Mouse (Mus musculus) kidney, embryonic 14.5 days (tissue): ENCODE measurements at regions not wholly inside any gene's neighbourhood (a gene's known extent, or its start where the extent isn't known, plus 50 kb on each side); places are given as distances from the start of the nearest gene placed in this dataset.
A peak's percentile ranks its signal among the peaks of the same experiment; 100 is the strongest.

ENCODE experiments used
- ATAC-seq: fragments of 200-750 bp; cut with Nextera tagmentation; 2 replicates; pipeline ENCODE4 v1.8.0; 2017; ENCODE audit warnings: moderate number of reproducible peaks, mild to moderate bottlenecking, moderate TSS enrichment, moderate library complexity; ENCODE audit not compliant: low FRiP score, low TSS enrichment
- H3K27ac ChIP-seq: fragments of 300-500 bp; sonication (generic); 2 replicates; pipeline ENCODE4 v1.5.1; 2014; ENCODE audit warnings: low read depth, mild to moderate bottlenecking, low read length, moderate library complexity, mixed read lengths
- H3K27me3 ChIP-seq: fragments of 300-500 bp; sonication (generic); 2 replicates; pipeline ENCODE4 v1.6.1; 2014; ENCODE audit warnings: mild to moderate bottlenecking, low read length; ENCODE audit not compliant: control insufficient read depth, insufficient read depth
- H3K36me3 ChIP-seq: fragments of 300-500 bp; sonication (generic); 2 replicates; pipeline ENCODE4 v1.6.1; 2014; ENCODE audit warnings: low read length, mixed read lengths; ENCODE audit not compliant: control insufficient read depth, insufficient read depth
- H3K4me1 ChIP-seq: fragments of 300-500 bp; sonication (generic); 2 replicates; pipeline ENCODE4 v1.6.1; 2014; ENCODE audit warnings: low read length, mixed read lengths; ENCODE audit not compliant: control insufficient read depth, insufficient read depth
- H3K4me2 ChIP-seq: fragments of 300-500 bp; sonication (generic); replicated peaks from 2 replicates; pipeline ENCODE4 v1.6.1; 2014; ENCODE audit warnings: low read depth, mild to moderate bottlenecking, low read length
- H3K4me3 ChIP-seq: fragments of 300-500 bp; sonication (generic); 2 replicates; pipeline ENCODE4 v1.5.1; 2014; ENCODE audit warnings: mild to moderate bottlenecking, low read length
- H3K9ac ChIP-seq: fragments of 300-500 bp; sonication (generic); 2 replicates; pipeline ENCODE4 v1.6.1; 2014; ENCODE audit warnings: low read depth, mild to moderate bottlenecking, low read length, moderate library complexity
- H3K9me3 ChIP-seq: fragments of 300-500 bp; sonication (generic); 2 replicates; pipeline ENCODE4 v1.6.1; 2016; ENCODE audit warnings: low read length; ENCODE audit not compliant: control insufficient read depth
- WGBS: fragments of 180-500 bp; shearing (Covaris S2); extraction: QIAGEN DNeasy Blood & Tissue Kit; methylation state at CpG from one replicate; pipeline ENCODE4 v1.1.7; 2014; 5-methylcytosine and 5-hydroxymethylcytosine counted together

DNA sequence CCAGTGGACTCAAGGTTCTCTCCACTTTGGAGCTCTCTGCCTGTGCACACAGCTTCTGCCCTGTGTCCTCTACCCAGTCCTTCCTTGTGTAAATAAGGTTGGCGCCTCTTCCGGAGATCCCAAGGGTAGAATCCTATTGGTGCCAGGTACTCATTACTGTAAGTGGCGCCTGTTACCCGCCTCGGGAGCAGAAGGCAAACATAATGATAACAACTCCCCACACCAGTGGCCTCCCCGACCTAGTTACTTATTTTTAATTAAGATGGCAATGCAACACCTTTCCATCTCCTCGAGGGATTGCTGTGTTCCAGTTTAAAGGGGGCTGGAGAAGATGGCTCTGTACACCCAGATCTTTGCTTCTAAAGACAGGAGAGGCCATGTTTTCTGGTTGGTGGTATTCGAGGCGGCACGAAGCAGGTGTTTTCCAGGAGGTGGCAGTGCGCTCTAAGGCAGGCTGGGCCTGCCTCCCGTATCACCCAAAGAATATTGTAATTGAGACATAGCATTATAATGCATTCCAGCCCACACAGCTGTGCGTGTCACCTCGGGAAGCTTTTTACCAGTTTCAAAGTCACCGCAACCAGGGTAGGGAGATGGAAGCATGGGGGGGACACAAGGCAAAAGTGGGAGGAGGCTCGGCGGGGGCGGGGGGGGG lies 168.7 kb downstream of the Klf7 start:
- H3K27me3 ChIP-seq, result no peaks in the 10 kb centered on the region
- H3K9me3 ChIP-seq, result no peaks in the 10 kb centered on the region
- no peaks in the 10 kb centered on the region for H3K4me1 ChIP-seq
- H3K27ac ChIP-seq, result no peak overlapping the region
- peak; percentile 49; the same call in 1 of the 2 replicates for ATAC-seq
- H3K4me2 ChIP-seq, result no peak overlapping the region
- no peak overlapping the region for H3K4me3 ChIP-seq
- WGBS, result 61% methylated on average over 18 of the region's 18 CpGs
- H3K36me3 ChIP-seq, result no peaks in the 10 kb centered on the region
- H3K9ac ChIP-seq, result no peak overlapping the region

- Histone ChIP-seq H3K9ac (no peak overlapping the region), H3K9me3 (no peaks in the 10 kb centered on the region), H3K36me3 (no peaks in the 10 kb centered on the region), H3K4me1 (no peaks in the 10 kb centered on the region), H3K27ac (no peak overlapping the region), H3K4me3 (no peak overlapping the region), H3K27me3 (no peaks in the 10 kb centered on the region), H3K4me2 (no peak overlapping the region)
- 65% methylated on average over 7 of the region's 7 CpGs for WGBS
- no peak for ATAC-seq
Measured at GRCm38 (mm10) chr1:63951663-63952062, 170.4 kb downstream of the Klf7 start.

GRCm38 (mm10) chr1:63947278-63947677 lies 174.8 kb downstream of the Klf7 start:
- Histone ChIP-seq H3K4me2 (no peak overlapping the region), H3K9ac (no peak overlapping the region), H3K4me3 (no peak overlapping the region), H3K4me1 (no peaks in the 10 kb centered on the region), H3K9me3 (no peaks in the 10 kb centered on the region), H3K36me3 (no peaks in the 10 kb centered on the region), H3K27me3 (no peaks in the 10 kb centered on the region), H3K27ac (no peak overlapping the region)
- no peak for ATAC-seq
- 71% methylated on average over 1 of the region's 1 CpGs for WGBS

DNA sequence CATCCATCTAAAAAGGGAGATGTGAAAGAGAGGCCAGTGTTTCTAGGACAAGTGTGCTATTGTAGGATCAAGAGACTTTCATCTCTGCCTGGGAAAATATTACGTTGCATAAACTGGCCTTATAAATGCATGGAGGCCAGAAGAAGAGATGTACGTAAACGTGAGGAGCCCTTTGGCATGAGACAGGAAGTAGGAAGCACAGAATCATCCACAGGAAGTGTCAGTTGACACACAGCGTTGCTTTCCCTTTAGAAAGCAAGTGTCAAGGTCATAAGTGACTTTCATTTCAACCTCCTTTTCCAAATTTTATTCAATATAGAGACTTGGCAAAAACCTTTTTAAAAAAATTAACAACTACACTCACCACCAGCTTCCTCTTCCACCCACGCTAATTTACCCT lies 175.2 kb downstream of the Klf7 start:
- 71% methylated on average over 5 of the region's 5 CpGs for WGBS
- no peaks in the 10 kb centered on the region for H3K27me3 ChIP-seq
- no peaks in the 10 kb centered on the region for H3K4me1 ChIP-seq
- no peak overlapping the region for H3K9ac ChIP-seq
- no peaks in the 10 kb centered on the region for H3K9me3 ChIP-seq
- H3K36me3 ChIP-seq, result no peaks in the 10 kb centered on the region
- no peak overlapping the region for H3K27ac ChIP-seq
- no peak overlapping the region for H3K4me2 ChIP-seq
- ATAC-seq, result no peak
- no peak overlapping the region for H3K4me3 ChIP-seq

DNA sequence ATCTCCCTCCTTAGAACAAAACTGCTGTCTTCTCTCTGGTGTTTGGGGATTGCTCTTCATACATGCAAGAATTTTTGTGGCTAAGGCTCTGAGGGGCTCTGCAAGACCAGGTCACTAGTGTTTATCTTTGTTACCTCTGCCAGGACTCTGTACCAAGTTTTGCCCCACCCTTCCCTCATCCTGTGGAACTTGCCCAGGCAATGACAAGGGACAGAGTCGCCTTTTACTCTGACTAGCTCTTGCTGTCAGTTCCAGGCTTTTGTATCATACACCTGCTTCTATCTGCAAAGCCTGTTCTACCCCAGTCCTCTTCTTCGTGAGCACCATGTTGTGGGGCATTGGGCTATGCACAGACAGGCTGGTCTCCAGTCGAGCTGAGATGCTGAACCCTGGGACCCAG lies 175.7 kb upstream of the 4933402D24Rik start:
- 36% methylated on average over 3 of the region's 3 CpGs for WGBS
- Histone ChIP-seq H3K9me3 (no peaks in the 10 kb centered on the region), H3K36me3 (no peaks in the 10 kb centered on the region), H3K9ac (no peak overlapping the region), H3K27me3 (no peaks in the 10 kb centered on the region), H3K4me3 (no peak overlapping the region), H3K27ac (no peak overlapping the region), H3K4me1 (no peaks in the 10 kb centered on the region), H3K4me2 (no peak overlapping the region)
- ATAC-seq, result no peak

- H3K4me1 ChIP-seq, result no peaks in the 10 kb centered on the region
- H3K27me3 ChIP-seq, result no peaks in the 10 kb centered on the region
- H3K9me3 ChIP-seq, result no peaks in the 10 kb centered on the region
- no peak overlapping the region for H3K9ac ChIP-seq
- H3K4me2 ChIP-seq, result no peak overlapping the region
- no peak for ATAC-seq
- 23% methylated on average over 4 of the region's 4 CpGs for WGBS
- no peak overlapping the region for H3K27ac ChIP-seq
- no peak overlapping the region for H3K4me3 ChIP-seq
- no peaks in the 10 kb centered on the region for H3K36me3 ChIP-seq
Measured at GRCm38 (mm10) chr1:63938416-63938815, 169.3 kb upstream of the 4933402D24Rik start.

- no peak overlapping the region for H3K27ac ChIP-seq
- no peaks in the 10 kb centered on the region for H3K27me3 ChIP-seq
- H3K36me3 ChIP-seq, result no peaks in the 10 kb centered on the region
- WGBS, result 59% methylated on average over 3 of the region's 3 CpGs
- no peak overlapping the region for H3K9ac ChIP-seq
- ATAC-seq, result no peak
- H3K4me3 ChIP-seq, result no peak overlapping the region
- no peaks in the 10 kb centered on the region for H3K4me1 ChIP-seq
- H3K4me2 ChIP-seq, result no peak overlapping the region
- H3K9me3 ChIP-seq, result no peaks in the 10 kb centered on the region
Measured at GRCm38 (mm10) chr1:63937480-63937879, 168.4 kb upstream of the 4933402D24Rik start.

DNA sequence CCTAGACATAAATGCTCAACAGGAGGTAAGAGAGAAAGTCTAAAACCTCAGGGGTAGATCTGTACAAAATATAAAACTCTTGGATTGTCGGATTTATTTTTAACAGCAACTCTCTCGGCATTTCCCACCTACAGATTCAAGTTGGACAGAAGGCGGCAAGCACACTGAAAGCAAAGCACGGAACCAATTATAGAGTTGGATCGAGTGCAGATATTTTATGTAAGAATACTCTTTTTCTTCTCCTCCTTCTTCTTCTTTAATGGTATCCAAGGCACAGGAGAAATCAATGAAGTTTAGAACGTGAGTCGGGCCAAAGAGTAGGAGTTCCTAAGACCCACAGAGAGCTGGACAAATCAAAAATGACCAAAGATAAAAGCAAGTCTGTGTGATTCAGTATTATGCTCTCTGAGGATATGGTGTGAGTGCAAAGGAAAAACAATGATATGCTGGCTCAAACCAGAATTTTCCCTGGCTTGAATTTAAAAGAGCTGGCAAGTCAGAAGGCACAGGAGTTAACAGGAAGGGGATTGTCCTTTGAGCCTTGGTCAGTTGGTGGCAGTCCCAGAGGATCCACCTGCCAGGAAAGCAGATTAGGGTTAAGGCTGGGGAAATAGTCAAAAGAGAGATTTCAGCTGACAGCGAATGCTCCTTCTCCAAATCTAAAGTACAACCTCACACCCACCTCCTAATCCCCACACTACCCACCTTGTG lies 165.7 kb upstream of the 4933402D24Rik start:
- no peaks in the 10 kb centered on the region for H3K36me3 ChIP-seq
- no peaks in the 10 kb centered on the region for H3K4me1 ChIP-seq
- ATAC-seq, result no peak
- H3K4me3 ChIP-seq, result no peak overlapping the region
- H3K9me3 ChIP-seq, result no peaks in the 10 kb centered on the region
- H3K27me3 ChIP-seq, result no peaks in the 10 kb centered on the region
- no peak overlapping the region for H3K27ac ChIP-seq
- WGBS, result 89% methylated on average over 8 of the region's 8 CpGs
- no peak overlapping the region for H3K4me2 ChIP-seq
- H3K9ac ChIP-seq, result no peak overlapping the region

DNA sequence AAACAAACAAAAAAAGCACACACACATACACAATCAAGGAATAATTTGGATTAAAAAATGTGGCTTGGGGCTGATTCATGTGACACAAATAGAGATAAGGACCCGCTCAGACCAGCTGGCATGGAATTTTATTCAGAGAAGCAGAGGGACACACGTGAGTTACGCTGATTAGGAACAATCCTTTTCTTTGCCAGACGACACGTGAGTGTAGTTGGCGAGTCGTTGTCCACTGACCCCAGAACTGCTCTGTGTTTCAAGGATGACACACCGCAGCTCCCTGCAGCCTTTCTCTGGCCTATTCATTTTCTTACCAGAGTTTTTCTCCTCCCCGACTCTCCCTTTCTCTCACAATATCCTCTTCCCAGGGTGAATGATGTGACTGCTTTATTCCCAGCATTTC lies 163.4 kb upstream of the 4933402D24Rik start:
- no peak overlapping the region for H3K4me2 ChIP-seq
- no peak overlapping the region for H3K27ac ChIP-seq
- no peaks in the 10 kb centered on the region for H3K36me3 ChIP-seq
- no peaks in the 10 kb centered on the region for H3K27me3 ChIP-seq
- no peaks in the 10 kb centered on the region for H3K9me3 ChIP-seq
- H3K4me3 ChIP-seq, result no peak overlapping the region
- H3K9ac ChIP-seq, result no peak overlapping the region
- no peaks in the 10 kb centered on the region for H3K4me1 ChIP-seq
- ATAC-seq, result no peak
- WGBS, result 46% methylated on average over 9 of the region's 9 CpGs
